Mouse (Mus musculus) liver, embryonic 14.5 days (tissue): ENCODE measurements at regions not wholly inside any gene's neighbourhood (a gene's known extent, or its start where the extent isn't known, plus 50 kb on each side); places are given as distances from the start of the nearest gene placed in this dataset.

Source experiments
- CTCF ChIP-seq: IDR thresholded peaks from 2 replicates; pipeline ENCODE4 v1.5.1; 2016; ENCODE audit warnings: antibody characterized with exemption, low read depth, control low read depth
- EP300 ChIP-seq: IDR thresholded peaks from 2 replicates; pipeline ENCODE4 v1.6.1; 2016; ENCODE audit warnings: antibody characterized with exemption, low read depth

DNA sequence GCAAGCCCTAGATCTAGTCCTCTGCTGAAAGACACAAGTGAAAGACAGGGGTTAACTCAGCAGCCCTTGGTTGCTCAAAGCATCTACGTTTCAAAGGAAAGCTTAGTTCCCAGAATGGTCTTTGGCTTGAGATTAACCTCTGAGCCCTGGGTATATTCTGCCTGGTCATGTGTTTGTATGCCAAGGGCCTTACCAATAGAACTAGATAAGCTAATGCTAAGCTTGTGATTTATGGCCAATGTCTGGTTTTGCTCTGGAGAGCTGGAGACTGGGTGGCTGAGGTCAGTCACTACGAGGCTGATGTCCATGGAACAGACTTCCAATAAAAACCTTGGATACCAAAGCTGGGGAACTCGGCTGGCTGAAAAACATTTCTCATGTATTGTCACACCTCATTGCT, 58.1 kb upstream of the Ankrd55 start:
- TF ChIP-seq CTCF (no peak), EP300 (no peak)
